Mouse (Mus musculus) midbrain, postnatal 0 days (tissue): ENCODE data around the gene Camkmt. TPM values are rescaled to one million over a fixed set of nuclear protein-coding genes. Genes with fewer than 3 reads are reported as not detected.

Experiments used
- ATAC-seq: fragments of 200-750 bp; cut with Nextera tagmentation; 2 replicates; pipeline ENCODE4 v1.8.0; 2017; ENCODE audit warnings: moderate number of reproducible peaks, mild to moderate bottlenecking, moderate TSS enrichment, moderate library complexity; ENCODE audit not compliant: low FRiP score
- DNase-seq: peaks from one replicate; pipeline ENCODE4 v3.0.0-alpha.2; 2015; ENCODE audit warnings: low spot score
- H3K27ac ChIP-seq: fragments of 300-500 bp; sonication (generic); 2 replicates; pipeline ENCODE4 v1.5.1; 2014; ENCODE audit warnings: low read depth, mild to moderate bottlenecking, low read length, mixed read lengths
- H3K27me3 ChIP-seq: fragments of 300-500 bp; sonication (generic); 2 replicates; pipeline ENCODE4 v1.6.1; 2014; ENCODE audit warnings: low read length, control low read depth, mixed read lengths; ENCODE audit not compliant: insufficient read depth
- H3K36me3 ChIP-seq: fragments of 300-500 bp; sonication (generic); 2 replicates; pipeline ENCODE4 v1.6.1; 2014; ENCODE audit warnings: low read length, control low read depth, mixed read lengths; ENCODE audit not compliant: insufficient read depth
- H3K4me1 ChIP-seq: fragments of 300-500 bp; sonication (generic); 2 replicates; pipeline ENCODE4 v1.6.1; 2014; ENCODE audit warnings: mild to moderate bottlenecking, control low read depth, antibody characterized with exemption, low read length, mixed read lengths; ENCODE audit not compliant: insufficient read depth
- H3K4me2 ChIP-seq: fragments of 300-500 bp; sonication (generic); 2 replicates; pipeline ENCODE4 v1.6.1; 2014; ENCODE audit warnings: low read depth, mild to moderate bottlenecking, low read length, mixed read lengths; ENCODE audit not compliant: poor library complexity, severe bottlenecking
- H3K4me3 ChIP-seq: fragments of 300-500 bp; sonication (generic); 2 replicates; pipeline ENCODE4 v1.5.1; 2014; ENCODE audit warnings: low read depth, mild to moderate bottlenecking, low read length, moderate library complexity
- H3K9ac ChIP-seq: fragments of 300-500 bp; sonication (generic); replicated peaks from 2 replicates; pipeline ENCODE4 v1.6.1; 2014; ENCODE audit warnings: mild to moderate bottlenecking, low read length, moderate library complexity, mixed read lengths; ENCODE audit not compliant: poor library complexity, severe bottlenecking
- H3K9me3 ChIP-seq: fragments of 300-500 bp; sonication (generic); 2 replicates; pipeline ENCODE4 v1.6.1; 2016; ENCODE audit warnings: low read length, control low read depth
- CTCF ChIP-seq: IDR thresholded peaks from 2 replicates; pipeline ENCODE4 v1.5.1; 2016; ENCODE audit warnings: antibody characterized with exemption, mild to moderate bottlenecking
- WGBS: fragments of 180-500 bp; shearing (Covaris S2); extraction: QIAGEN DNeasy Blood & Tissue Kit; methylation state at CpG from one replicate; pipeline ENCODE4 v1.1.7; 2014; 5-methylcytosine and 5-hydroxymethylcytosine counted together
- polyA plus RNA-seq: library from polyadenylated mRNA; unstranded; fragments of >200 nt; fragmentation: Nextera tagmentation; extraction: Ambion mirVana; gene quantifications from 2 replicates; pipeline ENCODE4 v1.2.1, GENCODE M21; 2015
- total RNA-seq: library from RNA; depleted of rRNA; stranded (reverse); fragments of >200 nt; gene quantifications from 2 replicates; pipeline ENCODE4 v1.2.3, GENCODE M21; 2014

Camkmt gene
- total and polyA plus RNA-seq, 2 experiments from 2014 or later, result 6.1 to 21.5 TPM

DNA sequence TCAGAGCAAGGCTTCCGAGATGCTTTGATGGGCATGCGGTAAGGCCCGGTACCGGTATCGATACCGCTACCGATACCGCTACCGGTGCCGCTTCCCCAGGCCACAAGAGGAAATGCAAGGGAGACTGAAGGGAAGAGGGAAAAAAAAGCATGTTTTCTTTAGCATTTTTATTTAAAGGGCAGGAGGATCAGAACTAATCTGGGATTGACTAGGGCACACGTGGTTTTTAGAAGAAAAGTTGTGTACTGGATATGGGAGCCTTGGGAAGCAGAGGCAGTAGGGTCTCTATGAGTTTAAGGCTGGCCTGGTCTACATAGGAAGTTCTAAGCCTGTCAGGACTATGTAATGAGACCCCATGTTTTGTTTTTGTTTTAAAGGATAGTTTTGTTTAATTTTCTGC is 167.0 kb downstream of the Camkmt start:
- H3K27me3 ChIP-seq, result no peaks in the 10 kb centered on the region
- 17% methylated on average over 11 of the region's 11 CpGs for WGBS
- ATAC-seq (no peak), DNase-seq (no peak)
- H3K9me3 ChIP-seq, result no peaks in the 10 kb centered on the region
- 0 out of 2 replicates have a peak, but pooled peaks cover 4% of the 10 kb centered on the region for H3K4me1 ChIP-seq
- H3K4me2 ChIP-seq, result peak overlapping the region; percentile 13; the same call in 1 of the 2 replicates
- H3K27ac ChIP-seq, result no peak overlapping the region
- TF ChIP-seq CTCF, result no peak
- H3K9ac ChIP-seq, result no peak overlapping the region
- 0 out of 2 replicates have a peak overlapping the region, but pooled peaks have one; percentile 3 for H3K4me3 ChIP-seq
- H3K36me3 ChIP-seq, result no peaks in the 10 kb centered on the region

DNA sequence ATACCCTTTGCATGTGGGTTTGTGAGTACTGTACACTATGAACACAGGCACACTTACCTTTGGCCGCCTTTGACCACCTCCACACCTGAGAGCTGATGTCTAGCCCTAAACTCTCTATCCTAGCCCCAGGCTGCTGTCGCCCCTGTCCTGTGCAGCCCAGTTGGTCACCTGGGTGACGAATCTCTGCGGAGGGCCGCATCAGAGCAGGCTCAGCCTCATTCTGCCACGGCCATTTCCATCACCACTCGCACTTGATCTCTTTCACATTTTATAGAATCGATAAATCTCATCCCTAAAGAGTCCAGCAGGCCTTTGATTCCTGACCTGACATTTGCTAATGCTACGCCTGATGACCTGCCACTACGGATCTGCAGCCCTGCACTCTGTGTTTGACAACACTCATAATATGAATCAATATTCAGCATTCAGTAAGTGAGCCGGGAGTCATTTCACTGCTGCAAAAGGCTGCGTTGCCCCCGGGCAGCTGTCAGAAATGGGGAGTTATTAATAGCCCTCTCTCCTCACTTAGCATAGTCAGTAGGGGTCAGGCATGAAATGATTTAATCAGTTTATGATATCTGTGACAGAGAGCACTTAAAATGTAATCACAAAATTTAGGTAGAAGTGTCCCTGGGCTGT is 168.5 kb downstream of the Camkmt start:
- peak; percentile 34; the same call in 1 of the 2 replicates for ATAC-seq
- no peak overlapping the region for H3K27ac ChIP-seq

GRCm38 (mm10) chr17:85266831-85267422 is 176.6 kb downstream of the Camkmt start:
- no peaks in the 10 kb centered on the region for H3K36me3 ChIP-seq
- no peak overlapping the region for H3K9ac ChIP-seq
- DNase-seq, result no peak
- H3K27ac ChIP-seq, result no peak overlapping the region
- H3K4me1 ChIP-seq, result peaks cover 6% of the 10 kb centered on the region; the same call in 1 of the 2 replicates
- H3K4me3 ChIP-seq, result no peak overlapping the region
- H3K9me3 ChIP-seq, result no peaks in the 10 kb centered on the region
- no peaks in the 10 kb centered on the region for H3K27me3 ChIP-seq
- no peak overlapping the region for H3K4me2 ChIP-seq
- WGBS, result 67% methylated on average over 12 of the region's 12 CpGs
- ATAC-seq, result no peak
- TF ChIP-seq CTCF, result no peak

More for the DNA sequence above, 168.5 kb downstream of the Camkmt start:
- no peak overlapping the region for H3K4me2 ChIP-seq
- H3K36me3 ChIP-seq, result no peaks in the 10 kb centered on the region
- H3K4me3 ChIP-seq, result no peak overlapping the region
- no peaks in the 10 kb centered on the region for H3K27me3 ChIP-seq
- 0 out of 2 replicates have a peak, but pooled peaks cover 4% of the 10 kb centered on the region for H3K4me1 ChIP-seq
- no peak for TF ChIP-seq CTCF
- H3K9me3 ChIP-seq, result no peaks in the 10 kb centered on the region
- DNase-seq, result peak; percentile 26
- no peak overlapping the region for H3K9ac ChIP-seq
- WGBS, result 50% methylated on average over 13 of the region's 13 CpGs

DNA sequence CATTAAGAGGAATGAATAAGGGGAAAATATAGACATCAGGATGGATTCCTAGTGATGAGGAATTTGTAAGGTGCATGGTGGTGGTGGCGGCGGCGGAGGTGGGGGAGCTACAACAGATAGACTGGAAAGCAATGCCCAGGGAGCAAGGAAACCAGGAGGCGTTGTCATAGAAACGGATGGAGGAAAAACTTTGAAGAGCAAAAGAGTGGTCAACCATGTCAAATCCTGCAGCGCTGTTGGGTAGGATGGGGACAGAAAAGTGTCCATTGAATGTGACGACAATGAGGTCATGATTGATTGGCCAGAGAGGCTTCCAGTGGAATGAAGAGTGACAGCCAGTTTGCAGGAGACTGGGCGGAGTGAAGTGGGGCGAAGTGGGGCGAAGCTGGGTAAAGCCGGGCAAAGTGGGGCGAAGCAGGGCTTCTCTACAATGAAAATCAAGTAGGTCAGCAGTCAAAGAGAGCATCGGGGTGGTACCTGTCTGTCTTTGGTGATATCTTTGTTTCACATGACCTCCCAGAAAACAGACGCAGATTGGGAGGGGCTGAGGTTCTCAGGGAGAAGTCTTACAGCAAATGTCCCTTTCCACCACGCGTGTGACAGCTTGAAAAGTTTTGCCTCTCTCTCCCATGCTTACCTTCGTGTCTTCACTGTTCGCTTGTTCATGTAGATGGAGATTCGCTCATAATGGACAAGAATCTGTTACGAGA is 181.3 kb downstream of the Camkmt start:
- Histone ChIP-seq H3K27ac (no peak overlapping the region), H3K9ac (no peak overlapping the region), H3K4me1 (peaks cover 7% of the 10 kb centered on the region; the same call in 1 of the 2 replicates), H3K4me2 (peak overlapping the region; percentile 43), H3K36me3 (no peaks in the 10 kb centered on the region), H3K9me3 (no peaks in the 10 kb centered on the region), H3K27me3 (no peaks in the 10 kb centered on the region), H3K4me3 (0 out of 2 replicates have a peak overlapping the region, but pooled peaks have one; percentile 2)
- DNase-seq (peak; percentile 36), ATAC-seq (0 out of 2 replicates have a peak, but pooled peaks have one; percentile 47)
- WGBS, result 25% methylated on average over 20 of the region's 20 CpGs
- no peak for TF ChIP-seq CTCF

DNA sequence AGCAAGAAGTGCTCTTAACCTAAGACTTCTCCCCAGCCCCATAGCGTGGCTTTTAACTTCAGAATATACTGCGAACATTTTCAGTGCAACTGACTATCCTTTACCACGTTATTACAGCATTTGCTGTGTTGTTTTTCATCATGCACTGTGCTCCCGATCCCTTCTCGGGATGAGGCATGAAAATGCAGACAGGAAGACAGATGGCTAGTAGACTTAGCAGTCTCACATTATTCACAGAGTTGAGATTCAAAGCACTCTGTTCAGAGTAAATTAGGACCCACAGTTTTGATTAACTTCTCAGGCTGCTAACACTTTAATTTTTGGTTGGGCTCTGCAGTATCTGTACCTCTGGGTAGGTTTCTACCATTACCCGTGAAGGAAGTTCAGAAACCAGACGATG is 189.4 kb downstream of the Camkmt start:
- no peaks in the 10 kb centered on the region for H3K4me1 ChIP-seq
- H3K36me3 ChIP-seq, result no peaks in the 10 kb centered on the region
- no peak overlapping the region for H3K4me3 ChIP-seq
- H3K9me3 ChIP-seq, result no peaks in the 10 kb centered on the region
- no peaks in the 10 kb centered on the region for H3K27me3 ChIP-seq
- TF ChIP-seq CTCF, result no peak
- ATAC-seq, result no peak
- H3K27ac ChIP-seq, result no peak overlapping the region
- DNase-seq, result no peak
- WGBS, result 91% methylated on average over 7 of the region's 7 CpGs
- H3K9ac ChIP-seq, result no peak overlapping the region
- no peak overlapping the region for H3K4me2 ChIP-seq

DNA sequence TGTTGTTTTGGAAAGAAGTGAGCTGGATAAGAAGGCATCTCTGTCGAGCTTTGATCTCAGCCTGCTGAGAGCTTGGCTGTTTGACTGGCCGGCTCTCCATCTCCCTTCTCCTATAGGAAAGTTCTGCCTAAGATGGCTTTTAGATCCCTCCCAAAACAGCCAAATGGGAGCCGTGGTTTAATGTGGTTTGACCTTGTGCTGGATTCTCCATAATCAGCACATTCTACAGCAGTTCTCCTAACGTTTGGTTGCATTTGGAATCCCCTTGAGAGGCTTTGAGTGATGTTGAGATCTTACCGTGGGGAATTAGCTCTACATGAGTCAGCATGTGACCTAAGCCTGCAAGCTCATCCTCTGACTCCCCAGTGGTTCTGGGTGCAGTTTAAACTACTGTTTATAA is 192.1 kb downstream of the Camkmt start:
- Histone ChIP-seq H3K36me3 (no peaks in the 10 kb centered on the region), H3K4me2 (no peak overlapping the region)

More for the DNA sequence above, 192.1 kb downstream of the Camkmt start:
- H3K4me3 ChIP-seq, result no peak overlapping the region
- WGBS, result 67% methylated on average over 5 of the region's 5 CpGs
- no peaks in the 10 kb centered on the region for H3K4me1 ChIP-seq
- DNase-seq (no peak), ATAC-seq (no peak)
- H3K9me3 ChIP-seq, result no peaks in the 10 kb centered on the region
- TF ChIP-seq CTCF, result no peak
- no peak overlapping the region for H3K27ac ChIP-seq
- H3K27me3 ChIP-seq, result no peaks in the 10 kb centered on the region
- H3K9ac ChIP-seq, result no peak overlapping the region
